Mouse (Mus musculus): Measurements from ENCODE around the gene Pdia5. TPM values are rescaled to one million over a fixed set of nuclear protein-coding genes. Genes with fewer than 3 reads are reported as not detected.

Gene Pdia5
- polyA plus RNA-seq, 1 experiment from 2014 or later: 60.0 TPM

GRCm38 (mm10) chr16:35404864-35405263 lies 85.8 kb downstream of the Pdia5 start:
- Histone ChIP-seq H3K4me1 (ENCODE audit: control insufficient read depth, insufficient read depth, low read length) (no peaks in the 10 kb centered on the region), H3K4me2 (ENCODE audit: low read depth, low read length) (no peak overlapping the region), H3K36me3 (ENCODE audit: control insufficient read depth, insufficient read depth, low read length) (no peaks in the 10 kb centered on the region), H3K27ac (ENCODE audit: low read length) (no peak overlapping the region), H3K27me3 (replicated peaks; ENCODE audit: control insufficient read depth, insufficient read depth, low read length) (no peaks in the 10 kb centered on the region), H3K4me3 (ENCODE audit: low read length) (no peak overlapping the region), H3K9me3 (ENCODE audit: control insufficient read depth, low read length) (no peaks in the 10 kb centered on the region), H3K9ac (ENCODE audit: low read depth, low read length) (no peak overlapping the region)
- WGBS: 72% methylated on average over 5 of the region's 5 CpGs
- no peak for ATAC-seq

DNA sequence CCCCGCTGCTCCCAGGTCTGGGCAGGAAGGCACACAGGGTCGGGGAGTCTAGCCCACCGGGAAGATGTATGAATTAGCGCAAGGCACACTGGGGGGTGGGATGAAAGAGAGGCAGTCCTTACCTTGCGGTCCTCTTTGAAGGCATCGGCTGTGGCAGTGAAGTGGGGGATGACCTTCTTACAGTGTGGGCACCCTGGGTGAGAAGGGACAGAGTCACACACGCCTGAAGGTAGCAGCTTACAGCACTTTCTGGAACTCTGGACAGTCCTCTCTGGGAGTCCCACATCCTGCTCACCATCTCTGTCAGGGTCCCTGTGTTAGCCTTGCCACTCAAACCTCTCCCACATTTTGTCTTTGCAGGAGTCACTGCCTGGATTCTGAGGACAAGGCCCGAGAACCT lies 86.8 kb downstream of the Pdia5 start:
- Histone ChIP-seq H3K9me3 (ENCODE audit: control insufficient read depth, low read length) (no peaks in the 10 kb centered on the region), H3K36me3 (ENCODE audit: control insufficient read depth, insufficient read depth, low read length) (no peaks in the 10 kb centered on the region), H3K27ac (ENCODE audit: low read length) (no peak overlapping the region), H3K4me2 (ENCODE audit: low read depth, low read length) (no peak overlapping the region), H3K4me3 (ENCODE audit: low read length) (no peak overlapping the region), H3K27me3 (replicated peaks; ENCODE audit: control insufficient read depth, insufficient read depth, low read length) (no peaks in the 10 kb centered on the region), H3K4me1 (ENCODE audit: control insufficient read depth, insufficient read depth, low read length) (no peaks in the 10 kb centered on the region), H3K9ac (ENCODE audit: low read depth, low read length) (no peak overlapping the region)
- ATAC-seq: no peak
- whole genome bisulfite sequencing: 92% methylated on average over 8 of the region's 8 CpGs

- Histone ChIP-seq H3K27ac (ENCODE audit: low read length) (no peak overlapping the region), H3K9ac (ENCODE audit: low read depth, low read length) (no peak overlapping the region), H3K4me1 (ENCODE audit: control insufficient read depth, insufficient read depth, low read length) (no peaks in the 10 kb centered on the region), H3K36me3 (ENCODE audit: control insufficient read depth, insufficient read depth, low read length) (no peaks in the 10 kb centered on the region), H3K27me3 (replicated peaks; ENCODE audit: control insufficient read depth, insufficient read depth, low read length) (no peaks in the 10 kb centered on the region), H3K9me3 (ENCODE audit: control insufficient read depth, low read length) (no peaks in the 10 kb centered on the region), H3K4me2 (ENCODE audit: low read depth, low read length) (no peak overlapping the region), H3K4me3 (ENCODE audit: low read length) (no peak overlapping the region)
- no peak for ATAC-seq
- 93% methylated on average over 9 of the region's 9 CpGs for WGBS
These were observed 87.3 kb downstream of the Pdia5 start for GRCm38 (mm10) chr16:35403356-35403755.

- Histone ChIP-seq H3K9me3 (ENCODE audit: control insufficient read depth, low read length) (no peaks in the 10 kb centered on the region), H3K9ac (ENCODE audit: low read depth, low read length) (no peak overlapping the region), H3K27me3 (replicated peaks; ENCODE audit: control insufficient read depth, insufficient read depth, low read length) (no peaks in the 10 kb centered on the region), H3K4me1 (ENCODE audit: control insufficient read depth, insufficient read depth, low read length) (no peaks in the 10 kb centered on the region), H3K27ac (ENCODE audit: low read length) (no peak overlapping the region), H3K36me3 (ENCODE audit: control insufficient read depth, insufficient read depth, low read length) (no peaks in the 10 kb centered on the region), H3K4me2 (ENCODE audit: low read depth, low read length) (no peak overlapping the region), H3K4me3 (ENCODE audit: low read length) (no peak overlapping the region)
- ATAC-seq: peak; percentile 36; the same call in 1 of the 2 replicates
- WGBS: 86% methylated on average over 8 of the region's 8 CpGs
These were observed 97.9 kb downstream of the Pdia5 start for GRCm38 (mm10) chr16:35392813-35393212.

DNA sequence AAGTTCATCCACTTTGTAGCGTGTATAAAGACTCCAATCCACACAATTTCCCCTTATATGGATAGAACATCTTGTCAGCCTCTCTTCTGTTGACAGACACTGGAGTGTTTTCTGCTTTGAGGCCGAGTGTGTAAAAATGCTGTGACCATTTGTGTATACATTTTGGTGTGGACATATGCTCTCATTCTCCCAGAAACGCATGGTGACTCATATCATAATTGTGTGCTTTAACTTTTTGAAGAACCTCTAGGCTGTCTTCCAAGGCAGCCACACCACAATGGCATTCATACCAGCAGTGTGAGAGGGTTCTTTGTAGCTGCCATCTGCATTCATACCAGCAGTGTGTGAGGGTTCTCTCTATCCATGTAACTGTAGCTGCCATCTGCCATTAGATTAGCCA lies 105.0 kb downstream of the Pdia5 start:
- no peak for ATAC-seq
- H3K4me1 ChIP-seq (ENCODE audit: control insufficient read depth, insufficient read depth, low read length): no peaks in the 10 kb centered on the region
- H3K4me2 ChIP-seq (ENCODE audit: low read depth, low read length): no peak overlapping the region
- no peak overlapping the region for H3K9ac ChIP-seq (ENCODE audit: low read depth, low read length)
- no peaks in the 10 kb centered on the region for H3K36me3 ChIP-seq (ENCODE audit: control insufficient read depth, insufficient read depth, low read length)
- WGBS: 71% methylated on average over 3 of the region's 3 CpGs
- no peak overlapping the region for H3K4me3 ChIP-seq (ENCODE audit: low read length)
- no peaks in the 10 kb centered on the region for H3K9me3 ChIP-seq (ENCODE audit: control insufficient read depth, low read length)
- H3K27me3 ChIP-seq (replicated peaks; ENCODE audit: control insufficient read depth, insufficient read depth, low read length): no peaks in the 10 kb centered on the region
- no peak overlapping the region for H3K27ac ChIP-seq (ENCODE audit: low read length)

GRCm38 (mm10) chr16:35380048-35380447 lies 110.6 kb downstream of the Pdia5 start:
- 83% methylated on average over 9 of the region's 9 CpGs for WGBS

GRCm38 (mm10) chr16:35379344-35379743 lies 111.3 kb downstream of the Pdia5 start:
- Histone ChIP-seq H3K4me1 (ENCODE audit: control insufficient read depth, insufficient read depth, low read length) (no peaks in the 10 kb centered on the region), H3K27ac (ENCODE audit: low read length) (no peak overlapping the region), H3K9me3 (ENCODE audit: control insufficient read depth, low read length) (no peaks in the 10 kb centered on the region), H3K4me2 (ENCODE audit: low read depth, low read length) (no peak overlapping the region), H3K9ac (ENCODE audit: low read depth, low read length) (no peak overlapping the region), H3K27me3 (replicated peaks; ENCODE audit: control insufficient read depth, insufficient read depth, low read length) (no peaks in the 10 kb centered on the region), H3K4me3 (ENCODE audit: low read length) (no peak overlapping the region), H3K36me3 (ENCODE audit: control insufficient read depth, insufficient read depth, low read length) (no peaks in the 10 kb centered on the region)
- ATAC-seq: peak; percentile 58; the same call in 1 of the 2 replicates
- 87% methylated on average over 3 of the region's 3 CpGs for WGBS

More at GRCm38 (mm10) chr16:35380048-35380447, 110.6 kb downstream of the Pdia5 start:
- H3K9me3 ChIP-seq (ENCODE audit: control insufficient read depth, low read length): no peaks in the 10 kb centered on the region
- no peaks in the 10 kb centered on the region for H3K4me1 ChIP-seq (ENCODE audit: control insufficient read depth, insufficient read depth, low read length)
- no peak for ATAC-seq
- no peak overlapping the region for H3K9ac ChIP-seq (ENCODE audit: low read depth, low read length)
- H3K27ac ChIP-seq (ENCODE audit: low read length): no peak overlapping the region
- H3K27me3 ChIP-seq (replicated peaks; ENCODE audit: control insufficient read depth, insufficient read depth, low read length): no peaks in the 10 kb centered on the region
- H3K4me2 ChIP-seq (ENCODE audit: low read depth, low read length): no peak overlapping the region
- no peak overlapping the region for H3K4me3 ChIP-seq (ENCODE audit: low read length)
- H3K36me3 ChIP-seq (ENCODE audit: control insufficient read depth, insufficient read depth, low read length): no peaks in the 10 kb centered on the region

GRCm38 (mm10) chr16:35364063-35364428 lies 126.6 kb downstream of the Pdia5 start:
- ATAC-seq: peak; percentile 41
- 3% methylated on average over 7 of the region's 7 CpGs for WGBS
- peak overlapping the region; percentile 67; the same call in 1 of the 2 replicates for H3K9ac ChIP-seq (ENCODE audit: low read depth, low read length)

DNA sequence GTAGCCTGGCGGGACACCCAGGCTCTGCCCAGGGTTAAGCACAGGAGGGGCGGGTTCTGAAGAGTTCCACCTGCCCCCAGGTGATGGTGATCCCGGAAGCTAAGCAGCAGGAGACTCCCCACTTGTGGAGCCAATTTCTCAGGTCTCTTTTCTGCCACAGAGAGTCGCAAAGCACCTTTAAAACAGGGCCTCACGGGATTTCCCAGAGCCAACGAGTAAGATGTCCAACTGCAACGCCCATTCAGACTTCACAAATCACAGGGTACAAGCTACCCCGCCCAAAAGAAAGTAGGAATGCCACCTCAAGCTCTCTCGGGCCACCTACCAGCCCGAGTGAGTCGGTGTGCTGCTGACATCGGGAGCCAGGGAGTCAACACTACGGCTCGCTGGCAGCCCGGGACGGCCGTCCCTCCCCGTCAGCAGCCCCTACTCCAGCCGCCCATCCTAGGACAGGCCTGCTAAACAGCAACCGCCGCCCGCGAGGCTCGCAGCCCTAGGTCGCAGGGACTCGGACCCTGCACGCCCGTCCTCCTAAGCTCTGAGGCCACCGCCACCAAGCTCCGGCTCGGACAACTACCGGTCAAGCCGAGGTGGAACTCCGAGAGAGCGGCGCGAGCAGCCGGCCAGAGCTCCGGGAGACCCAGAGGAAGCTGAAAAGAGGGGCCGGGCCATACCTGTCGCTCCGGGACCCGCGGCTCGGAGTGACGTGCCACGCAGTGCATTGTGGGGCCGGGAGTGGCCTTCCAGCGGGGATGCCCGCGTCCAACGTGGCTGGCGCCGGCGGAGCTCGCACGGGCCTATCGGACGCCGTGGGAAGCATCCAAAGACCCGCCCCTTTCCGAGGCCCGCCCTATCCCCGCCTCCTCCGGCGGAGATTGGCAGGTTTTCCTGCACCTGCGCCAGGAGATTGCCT lies 127.3 kb downstream of the Pdia5 start, which contains the start of gene Sec22a:
TSS of gene Sec22a (minus strand) at position 769 of the 913 bp plus-strand sequence.
- Histone ChIP-seq H3K36me3 (ENCODE audit: control insufficient read depth, insufficient read depth, low read length) (no peaks in the 10 kb centered on the region), H3K27ac (ENCODE audit: low read length) (peak within 1 kb of the TSS; percentile 77), H3K4me3 (ENCODE audit: low read length) (peak within 1 kb of the TSS; percentile 75), H3K9me3 (ENCODE audit: control insufficient read depth, low read length) (no peaks in the 10 kb centered on the region), H3K9ac (ENCODE audit: low read depth, low read length) (peak within 1 kb of the TSS; percentile 92), H3K27me3 (replicated peaks; ENCODE audit: control insufficient read depth, insufficient read depth, low read length) (no peaks in the 10 kb centered on the region), H3K4me1 (ENCODE audit: control insufficient read depth, insufficient read depth, low read length) (0 out of 2 replicates have a peak, but pooled peaks cover 3% of the 10 kb centered on the region), H3K4me2 (ENCODE audit: low read depth, low read length) (peak within 1 kb of the TSS; percentile 64)
- peak; percentile 100 for ATAC-seq
- under 1% methylated on average over 67 of the region's 67 CpGs for WGBS

More at GRCm38 (mm10) chr16:35364063-35364428, 126.6 kb downstream of the Pdia5 start:
- H3K36me3 ChIP-seq (ENCODE audit: control insufficient read depth, insufficient read depth, low read length): no peaks in the 10 kb centered on the region
- H3K4me2 ChIP-seq (ENCODE audit: low read depth, low read length): peak overlapping the region; percentile 64
- H3K9me3 ChIP-seq (ENCODE audit: control insufficient read depth, low read length): no peaks in the 10 kb centered on the region
- 0 out of 2 replicates have a peak, but pooled peaks cover 3% of the 10 kb centered on the region for H3K4me1 ChIP-seq (ENCODE audit: control insufficient read depth, insufficient read depth, low read length)
- peak overlapping the region; percentile 75 for H3K4me3 ChIP-seq (ENCODE audit: low read length)
- H3K27me3 ChIP-seq (replicated peaks; ENCODE audit: control insufficient read depth, insufficient read depth, low read length): no peaks in the 10 kb centered on the region
- H3K27ac ChIP-seq (ENCODE audit: low read length): peak overlapping the region; percentile 63; the same call in 1 of the 2 replicates

All from intestine, embryonic 16.5 days (tissue).